Mouse (Mus musculus) megakaryocyte, embryonic 14.5 days (primary cell): ENCODE results near the gene Gm37240.

Experiments used
- FLI1 ChIP-seq: IDR thresholded peaks from 2 replicates; pipeline ENCODE4 v1.6.1; 2012; ENCODE audit warnings: low read length, inconsistent platforms, mixed read lengths
- GATA1 ChIP-seq: IDR thresholded peaks from 3 replicates; pipeline ENCODE4 v1.6.1; 2012; ENCODE audit warnings: mixed read lengths, low read length, inconsistent platforms, borderline replicate concordance

- TF ChIP-seq GATA1 (no peak), FLI1 (no peak)
Observed at GRCm38 (mm10) chr3:84865684-84866083, 1021.6 kb downstream of the Gm37240 start.
